Mouse (Mus musculus): ENCODE measurements around the gene Gm20388. TPM values are rescaled to one million over a fixed set of nuclear protein-coding genes. Genes with fewer than 3 reads are reported as not detected.

The Gm20388 gene
- polyA plus RNA-seq, 2 experiments: 8.5 TPM; not detected in 1

GRCm38 (mm10) chr8:124282878-124283630 is 4372.4 kb downstream of the Gm20388 start:
- H3K27me3 ChIP-seq (ENCODE audit: control insufficient read depth, insufficient read depth, low read length): no peaks in the 10 kb centered on the region
- H3K4me3 ChIP-seq (ENCODE audit: insufficient read depth in 1 of 2, low read depth in 2 of 2, low read length in 2 of 2): no peak overlapping the region
- H3K4me2 ChIP-seq (ENCODE audit: low read depth): no peak overlapping the region
- no peak for ATAC-seq (ENCODE audit: insufficient read depth)
- no peak overlapping the region for H3K27ac ChIP-seq
- no peak for DNase-seq (ENCODE audit: low read depth in 3 of 3, low spot score in 3 of 3)
- H3K9me3 ChIP-seq (ENCODE audit: control insufficient read depth, low read length): no peaks in the 10 kb centered on the region
- WGBS (ENCODE audit: insufficient replicate concordance): 66% methylated on average over 12 of the region's 12 CpGs
- H3K4me1 ChIP-seq (replicated peaks; ENCODE audit: control insufficient read depth in 2 of 2, insufficient read depth in 2 of 2, low read length in 1 of 2): peaks cover 0 to 10% of the 10 kb centered on the region in 2 experiments; a peak in 1 of 4 replicates
- H3K36me3 ChIP-seq (replicated peaks; ENCODE audit: control insufficient read depth, insufficient read depth, low read depth): no peaks in the 10 kb centered on the region
- TF ChIP-seq EP300 (IDR thresholded peaks at IDR 0.05; ENCODE audit: low read depth): no peak
- TF ChIP-seq CTCF (IDR thresholded peaks at IDR 0.05; ENCODE audit: low read depth): no peak
- H3K9ac ChIP-seq (replicated peaks): no peak overlapping the region

- TF ChIP-seq CTCF (IDR thresholded peaks at IDR 0.05; ENCODE audit: low read depth) (no peak), EP300 (IDR thresholded peaks at IDR 0.05; ENCODE audit: low read depth) (no peak)
- Histone ChIP-seq H3K9me3 (ENCODE audit: control insufficient read depth, low read length) (no peaks in the 10 kb centered on the region), H3K4me3 (ENCODE audit: insufficient read depth in 1 of 2, low read depth in 2 of 2, low read length in 2 of 2) (no peak overlapping the region), H3K36me3 (replicated peaks; ENCODE audit: control insufficient read depth, insufficient read depth, low read depth) (no peaks in the 10 kb centered on the region), H3K27me3 (ENCODE audit: control insufficient read depth, insufficient read depth, low read length) (no peaks in the 10 kb centered on the region), H3K9ac (replicated peaks) (no peak overlapping the region), H3K4me1 (replicated peaks; ENCODE audit: control insufficient read depth in 2 of 2, insufficient read depth in 2 of 2, low read length in 1 of 2) (peaks cover 0 to 7% of the 10 kb centered on the region in 2 experiments; a peak in 1 of 4 replicates), H3K4me2 (ENCODE audit: low read depth) (no peak overlapping the region), H3K27ac (no peak overlapping the region)
- WGBS (ENCODE audit: insufficient replicate concordance): 57% methylated on average over 11 of the region's 11 CpGs
- ATAC-seq (ENCODE audit: insufficient read depth) (no peak), DNase-seq (ENCODE audit: low read depth in 3 of 3, low spot score in 3 of 3) (no peak)
Measured at GRCm38 (mm10) chr8:124283644-124284332, 4373.1 kb downstream of the Gm20388 start.

GRCm38 (mm10) chr8:124284333-124284711 is 4373.7 kb downstream of the Gm20388 start:
- WGBS (ENCODE audit: insufficient replicate concordance): 45% methylated on average over 6 of the region's 6 CpGs
- Histone ChIP-seq H3K4me3 (ENCODE audit: insufficient read depth in 1 of 2, low read depth in 2 of 2, low read length in 2 of 2) (no peak overlapping the region), H3K36me3 (replicated peaks; ENCODE audit: control insufficient read depth, insufficient read depth, low read depth) (no peaks in the 10 kb centered on the region), H3K4me1 (replicated peaks; ENCODE audit: control insufficient read depth in 2 of 2, insufficient read depth in 2 of 2, low read length in 1 of 2) (peaks cover 0 to 7% of the 10 kb centered on the region in 2 experiments; a peak in 1 of 4 replicates), H3K9me3 (ENCODE audit: control insufficient read depth, low read length) (no peaks in the 10 kb centered on the region), H3K27me3 (ENCODE audit: control insufficient read depth, insufficient read depth, low read length) (no peaks in the 10 kb centered on the region), H3K4me2 (ENCODE audit: low read depth) (no peak overlapping the region), H3K9ac (replicated peaks) (no peak overlapping the region), H3K27ac (no peak overlapping the region)
- no peak for TF ChIP-seq EP300 (IDR thresholded peaks at IDR 0.05; ENCODE audit: low read depth)
- no peak for TF ChIP-seq CTCF (IDR thresholded peaks at IDR 0.05; ENCODE audit: low read depth)
- no peak for ATAC-seq (ENCODE audit: insufficient read depth)
- no peak for DNase-seq (ENCODE audit: low read depth in 3 of 3, low spot score in 3 of 3)

GRCm38 (mm10) chr8:124284984-124285576 is 4374.4 kb downstream of the Gm20388 start:
- Histone ChIP-seq H3K27me3 (ENCODE audit: control insufficient read depth, insufficient read depth, low read length) (no peaks in the 10 kb centered on the region), H3K36me3 (replicated peaks; ENCODE audit: control insufficient read depth, insufficient read depth, low read depth) (no peaks in the 10 kb centered on the region), H3K4me2 (ENCODE audit: low read depth) (no peak overlapping the region), H3K4me3 (ENCODE audit: insufficient read depth in 1 of 2, low read depth in 2 of 2, low read length in 2 of 2) (no peak overlapping the region), H3K9me3 (ENCODE audit: control insufficient read depth, low read length) (no peaks in the 10 kb centered on the region), H3K27ac (no peak overlapping the region), H3K9ac (replicated peaks) (no peak overlapping the region), H3K4me1 (replicated peaks; ENCODE audit: control insufficient read depth in 2 of 2, insufficient read depth in 2 of 2, low read length in 1 of 2) (peaks cover 0 to 3% of the 10 kb centered on the region in 2 experiments; a peak in 1 of 4 replicates)
- no peak for ATAC-seq (ENCODE audit: insufficient read depth)
- 61% methylated on average over 9 of the region's 9 CpGs for WGBS (ENCODE audit: insufficient replicate concordance)
- DNase-seq (ENCODE audit: low read depth in 3 of 3, low spot score in 3 of 3): no peak
- no peak for TF ChIP-seq CTCF (IDR thresholded peaks at IDR 0.05; ENCODE audit: low read depth)
- TF ChIP-seq EP300 (IDR thresholded peaks at IDR 0.05; ENCODE audit: low read depth): no peak

Data from liver, embryonic 14.5 days (tissue).